Mouse (Mus musculus) heart, adult 2 months (tissue): ENCODE measurements around the gene Ociad1.

Experiments used
- CTCF ChIP-seq: fragments of 200-600 bp; IDR thresholded peaks from 2 replicates; pipeline ENCODE4 v1.8.1; 2022; ENCODE audit warnings: antibody characterized with exemption, mild to moderate bottlenecking, moderate library complexity
- EP300 ChIP-seq: fragments of 200-500 bp; IDR thresholded peaks from 2 replicates; pipeline ENCODE4 v1.6.1; 2011; ENCODE audit warnings: low read depth, low read length, control low read depth; ENCODE audit not compliant: insufficient read depth

DNA sequence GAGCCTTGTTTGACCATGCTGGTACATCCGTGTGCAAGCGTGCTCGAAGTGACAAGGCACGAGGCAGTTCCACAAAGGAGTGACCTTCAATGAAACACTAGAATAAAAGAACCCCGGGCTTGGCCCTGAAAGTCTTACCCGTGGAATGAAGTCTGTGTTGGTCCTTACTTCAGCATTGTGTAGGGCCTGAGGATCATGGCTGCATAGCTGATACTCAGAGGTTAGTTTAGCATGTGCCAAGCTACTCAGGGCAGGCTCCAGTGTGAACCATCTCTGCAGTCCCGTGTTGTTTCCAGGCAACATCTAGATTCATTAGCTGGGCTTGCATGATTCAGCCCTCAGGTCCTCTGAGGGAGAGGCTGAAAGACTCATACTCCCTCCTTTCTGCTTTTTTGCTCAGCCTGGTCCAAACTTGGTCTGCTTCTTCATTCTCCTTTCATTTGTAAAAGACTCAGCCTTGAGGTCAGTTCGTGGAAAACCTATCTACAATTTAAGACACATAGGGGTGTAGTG, 48.2 kb downstream of the Ociad1 start, which contains the start of gene Ociad2:
- no peak for TF ChIP-seq CTCF
- no peak for TF ChIP-seq EP300
